Mouse (Mus musculus): ENCODE measurements around the gene Anapc11. TPM values are rescaled to one million over a fixed set of nuclear protein-coding genes. Genes with fewer than 3 reads are reported as not detected.
"Not testable (repeated sequence)": the region's sequence is repeated elsewhere in the genome, so short reads cannot be mapped to it uniquely, and the experiment has no call there.

The Anapc11 gene
- polyA plus RNA-seq, 1 experiment from 2014 or later, result 236 TPM

- WGBS, result 88% methylated on average over 11 of the region's 11 CpGs
- peaks cover 24% of the 10 kb centered on the region for H3K36me3 ChIP-seq (ENCODE audit: control insufficient read depth, insufficient read depth, low read length)
- ATAC-seq (ENCODE audit: low read depth), result no peak
- no peak overlapping the region for H3K4me2 ChIP-seq (ENCODE audit: low read depth, low read length)
- no peak overlapping the region for H3K9ac ChIP-seq (replicated peaks; ENCODE audit: low read depth, low read length)
- no peak overlapping the region for H3K4me3 ChIP-seq (ENCODE audit: low read depth, low read length)
- peaks cover 27% of the 10 kb centered on the region for H3K4me1 ChIP-seq (ENCODE audit: control insufficient read depth, insufficient read depth, low read length)
- no peak overlapping the region for H3K27ac ChIP-seq (ENCODE audit: low read depth, low read length)
- no peaks in the 10 kb centered on the region for H3K9me3 ChIP-seq (ENCODE audit: control insufficient read depth, low read length)
- no peaks in the 10 kb centered on the region for H3K27me3 ChIP-seq (ENCODE audit: control insufficient read depth, insufficient read depth, low read length)
Observed at GRCm38 (mm10) chr11:120578694-120579243, 19.5 kb upstream of the Anapc11 start.

- Histone ChIP-seq H3K4me3 (ENCODE audit: low read depth, low read length) (peak overlapping the region; percentile 89), H3K27ac (ENCODE audit: low read depth, low read length) (peak overlapping the region; percentile 94; the same call in 1 of the 2 replicates), H3K27me3 (ENCODE audit: control insufficient read depth, insufficient read depth, low read length) (no peaks in the 10 kb centered on the region), H3K4me1 (ENCODE audit: control insufficient read depth, insufficient read depth, low read length) (peaks cover 20% of the 10 kb centered on the region), H3K36me3 (ENCODE audit: control insufficient read depth, insufficient read depth, low read length) (peaks cover 24% of the 10 kb centered on the region), H3K9me3 (ENCODE audit: control insufficient read depth, low read length) (no peaks in the 10 kb centered on the region), H3K4me2 (ENCODE audit: low read depth, low read length) (peak overlapping the region; percentile 99), H3K9ac (replicated peaks; ENCODE audit: low read depth, low read length) (peak overlapping the region; percentile 99; the same call in 1 of the 2 replicates)
- WGBS, result 66% methylated on average over 15 of the region's 15 CpGs
- ATAC-seq (ENCODE audit: low read depth), result no peak
Observed at GRCm38 (mm10) chr11:120579316-120580107, 18.7 kb upstream of the Anapc11 start.

- Histone ChIP-seq H3K27ac (ENCODE audit: low read depth, low read length) (peak overlapping the region; percentile 94), H3K27me3 (ENCODE audit: control insufficient read depth, insufficient read depth, low read length) (no peaks in the 10 kb centered on the region), H3K36me3 (ENCODE audit: control insufficient read depth, insufficient read depth, low read length) (peaks cover 28% of the 10 kb centered on the region), H3K9ac (replicated peaks; ENCODE audit: low read depth, low read length) (peak overlapping the region; percentile 99), H3K9me3 (ENCODE audit: control insufficient read depth, low read length) (no peaks in the 10 kb centered on the region), H3K4me1 (ENCODE audit: control insufficient read depth, insufficient read depth, low read length) (peaks cover 20% of the 10 kb centered on the region), H3K4me3 (ENCODE audit: low read depth, low read length) (peak overlapping the region; percentile 89), H3K4me2 (ENCODE audit: low read depth, low read length) (peak overlapping the region; percentile 99)
- WGBS, result 64% methylated on average over 7 of the region's 7 CpGs
- no peak for ATAC-seq (ENCODE audit: low read depth)
Observed at GRCm38 (mm10) chr11:120580190-120580589, 18.0 kb upstream of the Anapc11 start.

- under 1% methylated on average over 44 of the region's 44 CpGs for WGBS
- H3K9ac ChIP-seq (replicated peaks; ENCODE audit: low read depth, low read length), result peak overlapping the region; percentile 99
- H3K27me3 ChIP-seq (ENCODE audit: control insufficient read depth, insufficient read depth, low read length), result no peaks in the 10 kb centered on the region
- H3K4me3 ChIP-seq (ENCODE audit: low read depth, low read length), result peak overlapping the region; percentile 89
- H3K27ac ChIP-seq (ENCODE audit: low read depth, low read length), result peak overlapping the region; percentile 94
- peaks cover 35% of the 10 kb centered on the region for H3K36me3 ChIP-seq (ENCODE audit: control insufficient read depth, insufficient read depth, low read length)
- peak overlapping the region; percentile 99 for H3K4me2 ChIP-seq (ENCODE audit: low read depth, low read length)
- H3K4me1 ChIP-seq (ENCODE audit: control insufficient read depth, insufficient read depth, low read length), result peaks cover 20% of the 10 kb centered on the region
- 0 out of 2 replicates have a peak, but pooled peaks have one; percentile 28 for ATAC-seq (ENCODE audit: low read depth)
- no peaks in the 10 kb centered on the region for H3K9me3 ChIP-seq (ENCODE audit: control insufficient read depth, low read length)
Observed at GRCm38 (mm10) chr11:120580871-120581331, 17.3 kb upstream of the Anapc11 start.

- Histone ChIP-seq H3K27me3 (ENCODE audit: control insufficient read depth, insufficient read depth, low read length) (no peaks in the 10 kb centered on the region), H3K27ac (ENCODE audit: low read depth, low read length) (peak within 1 kb of the TSS; percentile 94), H3K4me2 (ENCODE audit: low read depth, low read length) (peak within 1 kb of the TSS; percentile 99), H3K9ac (replicated peaks; ENCODE audit: low read depth, low read length) (peak within 1 kb of the TSS; percentile 99), H3K4me3 (ENCODE audit: low read depth, low read length) (peak within 1 kb of the TSS; percentile 89), H3K4me1 (ENCODE audit: control insufficient read depth, insufficient read depth, low read length) (peaks cover 20% of the 10 kb centered on the region), H3K36me3 (ENCODE audit: control insufficient read depth, insufficient read depth, low read length) (peaks cover 42% of the 10 kb centered on the region), H3K9me3 (ENCODE audit: control insufficient read depth, low read length) (no peaks in the 10 kb centered on the region)
- peak; percentile 62 for ATAC-seq (ENCODE audit: low read depth)
- WGBS, result 4% methylated on average over 65 of the region's 75 CpGs
Observed at GRCm38 (mm10) chr11:120581490-120582267, 16.5 kb upstream of the Anapc11 start, which contains the start of gene Arhgdia. Gene Arhgdia (minus strand): TSS chr11:120581624.

- 69% methylated on average over 8 of the region's 8 CpGs for WGBS
- Histone ChIP-seq H3K27ac (ENCODE audit: low read depth, low read length) (peak overlapping the region; percentile 94), H3K4me1 (ENCODE audit: control insufficient read depth, insufficient read depth, low read length) (peaks cover 20% of the 10 kb centered on the region), H3K4me3 (ENCODE audit: low read depth, low read length) (peak overlapping the region; percentile 89), H3K4me2 (ENCODE audit: low read depth, low read length) (peak overlapping the region; percentile 99), H3K36me3 (ENCODE audit: control insufficient read depth, insufficient read depth, low read length) (peaks cover 43% of the 10 kb centered on the region), H3K9ac (replicated peaks; ENCODE audit: low read depth, low read length) (peak overlapping the region; percentile 99), H3K27me3 (ENCODE audit: control insufficient read depth, insufficient read depth, low read length) (no peaks in the 10 kb centered on the region), H3K9me3 (ENCODE audit: control insufficient read depth, low read length) (no peaks in the 10 kb centered on the region)
- ATAC-seq (ENCODE audit: low read depth), result 0 out of 2 replicates have a peak, but pooled peaks have one; percentile 7
Observed at GRCm38 (mm10) chr11:120582268-120582981, 15.8 kb upstream of the Anapc11 start.

- H3K9ac ChIP-seq (replicated peaks; ENCODE audit: low read depth, low read length); H3K4me3 ChIP-seq (ENCODE audit: low read depth, low read length); H3K9me3 ChIP-seq (ENCODE audit: control insufficient read depth, low read length); H3K27ac ChIP-seq (ENCODE audit: low read depth, low read length); H3K27me3 ChIP-seq (ENCODE audit: control insufficient read depth, insufficient read depth, low read length); ATAC-seq (ENCODE audit: low read depth); H3K4me2 ChIP-seq (ENCODE audit: low read depth, low read length): not testable (repeated sequence)
- 94% methylated on average over 2 of the region's 2 CpGs for WGBS
- Histone ChIP-seq H3K36me3 (ENCODE audit: control insufficient read depth, insufficient read depth, low read length) (peaks cover 43% of the 10 kb centered on the region), H3K4me1 (ENCODE audit: control insufficient read depth, insufficient read depth, low read length) (peaks cover 20% of the 10 kb centered on the region)
Observed at GRCm38 (mm10) chr11:120582982-120583293, 15.3 kb upstream of the Anapc11 start.

- no peak for ATAC-seq (ENCODE audit: low read depth)
- H3K36me3 ChIP-seq (ENCODE audit: control insufficient read depth, insufficient read depth, low read length), result peaks cover 40% of the 10 kb centered on the region
- H3K27me3 ChIP-seq (ENCODE audit: control insufficient read depth, insufficient read depth, low read length), result no peaks in the 10 kb centered on the region
- 95% methylated on average over 1 of the region's 1 CpGs for WGBS
- peaks cover 20% of the 10 kb centered on the region for H3K4me1 ChIP-seq (ENCODE audit: control insufficient read depth, insufficient read depth, low read length)
- H3K9ac ChIP-seq (replicated peaks; ENCODE audit: low read depth, low read length), result no peak overlapping the region
- H3K4me2 ChIP-seq (ENCODE audit: low read depth, low read length), result no peak overlapping the region
- H3K27ac ChIP-seq (ENCODE audit: low read depth, low read length), result no peak overlapping the region
- H3K4me3 ChIP-seq (ENCODE audit: low read depth, low read length), result no peak overlapping the region
- H3K9me3 ChIP-seq (ENCODE audit: control insufficient read depth, low read length), result no peaks in the 10 kb centered on the region
Observed at GRCm38 (mm10) chr11:120583937-120584336, 14.3 kb upstream of the Anapc11 start.
